Mouse (Mus musculus): ENCODE results near the gene BC117090.
"Not testable (repeated sequence)": the region's sequence is repeated elsewhere in the genome, so short reads cannot be mapped to it uniquely, and the experiment has no call there.

Gene BC117090

GRCm38 (mm10) chr16:36334232-36334631, at the start of gene BC117090:
BC117090 (minus strand) TSS chr16:36334332.
- in situ Hi-C loops (cut with MboI, MseI), result no loop called here

GRCm38 (mm10) chr16:36367648-36368047, 33.5 kb upstream of the BC117090 start, which contains the start of gene BC100530:
BC100530 (minus strand) TSS chr16:36367748.
- in situ Hi-C loops (cut with MboI, MseI), result not testable (repeated sequence)

- in situ Hi-C loops (cut with MboI, MseI), result no loop called here
Observed at GRCm38 (mm10) chr16:36337171-36337570, 3.0 kb upstream of the BC117090 start.

GRCm38 (mm10) chr16:36319286-36319685, 14.8 kb downstream of the BC117090 start:
- in situ Hi-C loops (cut with MboI, MseI), result no loop called here

GRCm38 (mm10) chr16:36316111-36316510, 18.0 kb downstream of the BC117090 start:
- in situ Hi-C loops (cut with MboI, MseI), result not testable (repeated sequence)

- in situ Hi-C loops (cut with MboI, MseI), result no loop called here
Observed at GRCm38 (mm10) chr16:36307631-36308030, 26.5 kb downstream of the BC117090 start.

GRCm38 (mm10) chr16:36289140-36289539, 45.0 kb downstream of the BC117090 start:
- in situ Hi-C loops (cut with MboI, MseI), result loop anchor here (5.0 kb wide), 1 partner anchor 68 kb away; no protein-coding TSS in a partner anchor

GRCm38 (mm10) chr16:36276796-36277195, 57.3 kb downstream of the BC117090 start, which contains the start of gene Stfa1:
Stfa1 (plus strand) TSS chr16:36276951.
- in situ Hi-C loops (cut with MboI, MseI), result not testable (repeated sequence)

All from T-helper 1 cell (primary cell).